Mouse (Mus musculus): ENCODE results near the gene Mark3.
"Not testable (repeated sequence)": the region's sequence is repeated elsewhere in the genome, so short reads cannot be mapped to it uniquely, and the experiment has no call there.

Mark3 gene

DNA sequence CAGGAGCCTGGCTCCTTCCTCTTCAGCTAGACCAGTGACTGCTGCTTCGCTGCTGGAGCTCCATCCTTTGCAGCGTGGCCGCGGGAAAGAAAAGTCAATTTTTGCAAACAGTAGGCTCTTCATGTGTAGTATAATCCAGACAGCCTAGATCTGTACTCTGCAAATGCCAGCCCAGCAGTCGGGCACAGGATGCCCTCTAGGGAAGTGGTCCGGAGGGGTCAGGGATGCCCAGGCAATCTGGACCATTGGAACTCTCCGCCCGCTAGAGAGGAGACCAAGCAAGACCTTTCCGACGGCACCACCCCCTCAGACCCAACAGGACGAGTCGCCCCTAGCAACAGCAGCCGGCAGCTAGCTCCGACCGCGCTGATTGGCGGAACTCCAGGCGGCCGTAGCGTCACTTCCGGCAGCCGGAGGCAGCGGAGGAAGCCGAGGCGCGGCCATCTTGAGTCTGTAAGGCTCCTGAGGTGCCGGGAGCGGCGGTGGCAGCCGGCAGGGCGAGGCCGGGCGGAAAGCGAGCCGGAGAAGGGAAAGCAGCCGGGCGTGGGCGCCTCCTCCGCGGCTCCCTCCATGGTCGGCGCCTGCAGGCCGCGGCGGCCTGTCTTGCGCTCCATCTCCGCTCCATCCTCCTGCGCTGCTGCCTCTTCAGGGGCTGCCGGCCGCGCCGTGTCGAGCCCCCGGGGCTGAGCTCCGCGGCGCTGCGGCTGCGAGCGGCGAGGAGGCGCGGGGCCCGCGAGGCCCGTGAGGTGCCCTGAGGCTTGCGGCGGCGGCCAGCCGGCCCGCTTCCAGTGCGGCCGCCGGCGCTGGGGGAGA lies at the start of gene Mark3:
Gene Mark3 (plus strand): TSS at position 450 of the 813 bp plus-strand sequence.
- in situ Hi-C loops (cut with MboI; ENCODE audit: unreplicated experiment in 2 of 2) = no loop called here

DNA sequence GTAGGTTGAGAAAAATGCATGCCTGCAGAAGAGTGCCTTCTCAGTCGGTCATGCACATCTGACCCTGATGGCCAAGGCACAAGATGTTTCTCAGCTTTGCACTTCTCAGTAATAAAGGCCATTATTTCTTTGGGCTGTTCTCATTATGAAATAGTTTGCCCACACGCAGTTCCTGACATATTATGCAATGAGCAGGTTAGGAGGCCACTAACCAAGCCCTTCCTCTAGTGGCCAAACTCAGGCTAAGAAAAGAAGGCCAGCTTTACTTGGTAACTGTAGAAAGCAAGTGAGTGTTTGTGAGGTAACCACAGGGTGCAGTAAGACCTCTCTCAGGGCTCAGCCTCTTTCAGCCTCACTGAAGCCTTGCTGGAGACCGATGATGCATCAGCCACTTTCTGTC lies 49.4 kb upstream of the Mark3 start:
- in situ Hi-C loops (cut with MboI; ENCODE audit: unreplicated experiment in 2 of 2) = loop anchor here in 1 of 2 experiments (25.0 kb wide), 1 partner anchor 112 kb away; no protein-coding TSS in a partner anchor

GRCm38 (mm10) chr12:111527643-111528281 lies 46.6 kb upstream of the Mark3 start:
- in situ Hi-C loops (cut with MboI; ENCODE audit: unreplicated experiment in 2 of 2) = loop anchor here in 1 of 2 experiments (25.0 kb wide), 1 partner anchor 110 kb away; no protein-coding TSS in a partner anchor

- in situ Hi-C loops (cut with MboI; ENCODE audit: unreplicated experiment in 2 of 2) = loop anchor here in 1 of 2 experiments (25.0 kb wide), 1 partner anchor 108 kb away; no protein-coding TSS in a partner anchor
These were observed 45.1 kb upstream of the Mark3 start for GRCm38 (mm10) chr12:111529192-111529591.

DNA sequence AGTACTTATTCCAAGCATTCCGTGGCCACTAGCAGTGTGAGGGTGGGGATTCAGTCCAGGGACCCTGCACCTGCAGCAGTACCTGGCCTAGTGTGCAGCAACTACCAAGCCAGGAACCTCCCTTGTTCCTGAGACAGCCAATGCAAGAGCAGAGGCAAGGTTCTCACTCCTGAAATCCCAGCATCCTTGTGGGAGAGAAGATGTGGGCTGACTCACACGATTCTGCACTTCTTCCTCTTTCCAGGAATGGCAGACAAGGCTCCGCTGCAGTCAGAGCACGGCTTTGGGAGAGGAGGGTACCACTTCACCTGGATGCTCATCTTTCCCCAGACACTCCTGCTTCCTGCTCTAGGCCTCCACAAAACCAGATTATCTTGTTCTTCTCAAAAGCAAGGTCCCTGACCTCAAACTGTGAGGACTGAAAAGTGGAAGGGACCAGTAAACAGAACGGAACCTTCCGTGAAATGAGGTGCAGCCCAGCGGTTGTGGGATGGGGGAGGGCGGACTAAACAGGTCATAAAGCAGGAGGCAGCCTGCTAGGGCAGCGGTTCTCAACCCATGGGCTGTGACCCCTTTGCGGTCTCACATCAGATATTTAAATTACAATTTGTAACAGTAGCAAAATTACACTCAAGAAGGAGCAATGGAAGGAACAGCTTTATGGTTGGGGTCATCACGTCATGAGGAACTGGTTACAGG lies 41.1 kb upstream of the Mark3 start:
- in situ Hi-C loops (cut with MboI; ENCODE audit: unreplicated experiment in 2 of 2) = loop anchor here in 1 of 2 experiments (25.0 kb wide), 1 partner anchor 104 kb away; no protein-coding TSS in a partner anchor

DNA sequence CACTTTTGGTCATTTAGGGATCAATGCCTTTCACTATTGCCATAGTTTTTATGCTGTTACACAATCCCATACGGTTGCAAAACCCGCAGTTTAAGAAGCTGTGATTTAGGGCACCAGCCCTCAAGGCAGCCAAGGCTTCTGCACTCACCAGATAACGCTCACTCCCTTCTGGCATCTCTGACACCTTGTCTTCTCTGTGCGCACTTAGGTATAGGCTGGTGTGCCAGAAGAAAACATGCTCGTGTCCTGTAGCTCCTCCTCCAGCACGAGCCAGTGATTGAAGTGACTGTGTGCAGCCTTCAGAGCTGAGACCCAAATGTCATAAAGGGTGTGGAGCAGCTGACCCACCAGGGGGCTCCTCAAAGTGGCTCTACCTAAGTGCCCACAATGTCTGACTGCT lies 39.0 kb upstream of the Mark3 start:
- in situ Hi-C loops (cut with MboI; ENCODE audit: unreplicated experiment in 2 of 2) = loop anchor here in 1 of 2 experiments (25.0 kb wide), 1 partner anchor 102 kb away; no protein-coding TSS in a partner anchor

- in situ Hi-C loops (cut with MboI; ENCODE audit: unreplicated experiment in 2 of 2) = loop anchor here in 1 of 2 experiments (25.0 kb wide), 1 partner anchor 102 kb away; no protein-coding TSS in a partner anchor
These were observed 38.6 kb upstream of the Mark3 start for GRCm38 (mm10) chr12:111535762-111536161.

DNA sequence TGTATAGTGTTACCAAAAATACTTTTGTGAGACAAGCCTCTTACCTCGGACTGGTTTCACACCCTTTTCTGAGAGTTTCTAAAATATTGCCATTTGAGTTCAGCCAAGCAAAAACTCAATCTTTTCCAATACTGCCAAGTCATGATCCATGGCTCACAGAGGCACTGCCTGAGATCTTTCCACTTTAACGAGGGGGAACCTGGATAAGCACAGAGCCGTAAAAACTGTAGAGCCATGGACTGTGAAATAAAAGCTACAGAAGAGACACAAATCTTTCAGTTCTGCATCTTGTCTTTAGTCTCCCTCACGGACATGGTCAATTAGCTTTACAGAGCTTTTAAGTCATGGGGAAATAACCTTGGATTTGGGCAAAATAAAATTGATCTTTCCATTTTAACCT lies 37.6 kb upstream of the Mark3 start:
- in situ Hi-C loops (cut with MboI; ENCODE audit: unreplicated experiment in 2 of 2) = loop anchor here in 1 of 2 experiments (25.0 kb wide), 1 partner anchor 101 kb away; no protein-coding TSS in a partner anchor

DNA sequence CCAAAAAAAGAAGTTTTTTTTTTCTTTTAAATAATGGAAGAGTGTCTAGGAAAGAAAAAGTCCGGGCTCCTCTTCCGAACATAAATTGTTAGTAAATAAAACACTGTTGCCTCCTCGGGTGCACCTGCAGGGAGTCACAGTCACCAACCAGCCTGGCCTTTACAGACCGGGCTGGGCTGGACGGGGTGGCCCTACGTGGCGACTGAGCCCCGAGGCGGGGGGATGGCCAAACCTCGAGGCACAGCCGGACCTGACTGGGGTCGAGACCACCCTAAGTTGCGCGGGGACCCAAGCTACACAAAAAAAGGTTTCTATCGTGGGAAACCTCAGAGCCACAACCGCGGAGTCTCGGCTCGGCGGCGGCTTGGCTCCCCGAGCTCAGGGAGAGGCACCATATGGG lies 37.0 kb upstream of the Mark3 start:
- in situ Hi-C loops (cut with MboI; ENCODE audit: unreplicated experiment in 2 of 2) = loop anchor here in 1 of 2 experiments (25.0 kb wide), 1 partner anchor 100 kb away; no protein-coding TSS in a partner anchor

DNA sequence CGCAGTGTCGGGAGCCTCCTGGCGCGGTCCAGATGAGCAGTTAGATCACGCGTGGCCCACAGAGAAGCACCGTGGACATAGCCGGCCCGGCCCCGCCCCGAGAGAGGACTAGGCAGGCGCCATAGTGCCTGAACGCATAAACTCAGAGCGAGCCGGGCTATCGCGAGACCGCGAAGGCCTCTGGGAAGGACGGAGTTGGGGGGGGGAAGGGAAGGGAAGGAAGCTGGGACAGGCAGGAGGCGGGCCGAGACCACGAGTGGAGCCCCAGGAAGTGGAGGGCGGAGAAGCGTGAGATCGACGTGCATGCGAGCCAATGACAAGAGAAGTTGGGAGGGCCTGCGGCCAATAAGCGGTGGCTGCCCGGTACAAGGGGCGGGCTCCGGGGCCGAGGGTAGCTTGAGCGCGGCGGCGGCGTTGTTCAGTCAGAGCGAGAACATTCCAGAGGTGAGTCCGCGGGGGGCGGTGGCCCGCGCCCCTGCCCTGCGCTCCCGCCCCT lies 36.5 kb upstream of the Mark3 start, which contains the start of gene Eif5:
Gene Eif5 (plus strand): TSS at position 221 of the 496 bp plus-strand sequence.
- in situ Hi-C loops (cut with MboI; ENCODE audit: unreplicated experiment in 2 of 2) = loop anchor here in 1 of 2 experiments (25.0 kb wide), 1 partner anchor 99 kb away; no protein-coding TSS in a partner anchor

DNA sequence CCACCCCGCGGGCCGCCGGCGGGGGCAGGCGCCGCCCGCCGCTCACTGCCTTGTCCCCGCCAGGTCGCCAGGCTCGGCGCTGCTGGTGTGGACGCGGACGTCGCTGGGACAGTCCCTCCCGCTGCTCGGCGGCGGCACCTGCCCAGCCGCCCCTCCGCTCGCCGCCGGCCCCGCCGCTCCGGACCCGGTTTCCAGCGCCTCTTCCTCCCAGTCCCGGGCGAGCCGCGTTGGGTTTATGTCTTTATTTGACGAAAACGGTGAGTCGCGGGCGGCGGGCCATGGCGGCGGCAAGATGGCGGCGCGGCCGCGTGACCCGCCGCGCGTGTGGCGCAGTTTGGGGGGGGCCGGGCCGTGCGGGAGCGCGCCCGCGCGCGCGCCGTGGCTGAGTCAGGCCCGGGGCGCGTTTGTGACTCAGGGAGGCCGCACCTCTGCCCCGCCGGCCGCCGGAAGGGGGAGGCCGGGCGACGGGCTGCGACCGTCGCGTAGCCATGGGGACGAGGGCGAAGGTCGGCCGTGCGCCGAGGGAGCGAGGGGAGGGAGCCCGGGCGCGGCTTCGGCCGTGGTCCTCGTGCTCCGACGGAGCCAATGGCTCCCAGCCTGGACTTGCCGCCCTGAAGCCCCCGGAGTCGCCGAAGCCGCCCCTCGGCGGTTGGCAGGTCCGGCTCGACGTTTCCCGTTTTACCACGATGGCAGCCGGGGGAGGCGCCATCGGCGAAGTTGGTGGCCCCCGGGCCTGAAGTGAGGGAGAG lies 35.9 kb upstream of the Mark3 start:
- in situ Hi-C loops (cut with MboI; ENCODE audit: unreplicated experiment in 2 of 2) = loop anchor here in 1 of 2 experiments (25.0 kb wide), 1 partner anchor 99 kb away; no protein-coding TSS in a partner anchor

DNA sequence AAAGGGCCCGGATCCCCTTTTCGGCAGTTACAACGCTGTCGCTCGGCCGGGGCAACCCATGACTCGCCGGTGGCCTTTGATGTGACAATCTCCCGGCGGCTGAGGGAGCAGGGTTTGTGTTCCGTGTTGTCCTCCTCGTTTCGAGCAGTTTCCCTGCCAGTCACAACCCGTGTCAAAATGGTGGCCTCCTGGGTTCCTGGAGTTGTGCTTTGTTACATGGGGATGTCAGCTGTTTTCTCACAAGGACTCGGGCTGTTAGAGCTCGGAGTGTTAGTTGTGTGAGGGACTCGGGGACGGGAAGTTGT lies 35.3 kb upstream of the Mark3 start:
- in situ Hi-C loops (cut with MboI; ENCODE audit: unreplicated experiment in 2 of 2) = loop anchor here in 1 of 2 experiments (25.0 kb wide), 1 partner anchor 98 kb away; no protein-coding TSS in a partner anchor

DNA sequence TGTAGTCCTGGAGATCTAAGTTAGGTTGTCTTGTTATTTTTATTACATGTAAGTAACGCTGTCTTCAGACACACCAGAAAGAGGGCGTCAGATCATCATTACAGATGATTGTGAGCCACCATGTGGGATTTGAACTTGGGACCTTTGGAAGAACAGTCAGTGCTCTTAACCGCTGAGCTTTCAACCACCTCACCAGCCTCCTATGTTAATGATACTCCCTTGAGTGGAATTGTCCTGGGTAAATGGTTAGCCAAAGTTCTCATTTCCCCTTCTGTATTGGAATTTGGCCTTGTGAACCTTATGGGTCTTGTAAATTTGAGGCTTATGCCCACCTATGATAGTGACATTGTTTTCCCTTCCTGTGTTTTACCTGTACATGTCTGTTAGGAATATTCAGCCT lies 27.3 kb upstream of the Mark3 start:
- in situ Hi-C loops (cut with MboI; ENCODE audit: unreplicated experiment in 2 of 2) = loop anchor here (10.0 to 25.0 kb wide), 2 partner anchors 90 to 98 kb away; no protein-coding TSS in a partner anchor

- in situ Hi-C loops (cut with MboI; ENCODE audit: unreplicated experiment in 2 of 2) = loop anchor here (10.0 to 25.0 kb wide), 2 partner anchors 89 to 96 kb away; no protein-coding TSS in a partner anchor
These were observed 25.6 kb upstream of the Mark3 start for GRCm38 (mm10) chr12:111548555-111549289.

- in situ Hi-C loops (cut with MboI; ENCODE audit: unreplicated experiment in 2 of 2) = no loop called here
These were observed 23.6 kb upstream of the Mark3 start for GRCm38 (mm10) chr12:111550679-111551078.

DNA sequence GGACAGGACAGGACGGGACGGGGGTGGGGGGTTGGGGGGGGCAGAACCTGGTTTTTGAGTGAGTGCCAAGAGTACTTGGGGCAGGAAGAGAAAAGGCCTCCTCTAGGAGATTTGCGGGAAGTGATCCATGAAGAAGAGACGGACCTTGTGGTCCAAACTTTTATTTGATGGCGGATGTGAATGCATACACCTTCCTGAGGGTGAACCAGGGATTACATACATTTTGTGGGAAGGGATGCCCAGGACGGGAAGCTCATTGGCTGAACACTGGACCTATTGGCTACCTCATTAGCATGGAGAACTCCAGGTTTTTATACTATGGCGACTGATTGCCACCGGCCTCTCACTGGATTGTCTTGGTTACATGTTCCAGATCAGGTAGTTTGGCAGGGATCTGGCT lies 22.0 kb upstream of the Mark3 start:
- in situ Hi-C loops (cut with MboI; ENCODE audit: unreplicated experiment in 2 of 2) = no loop called here

DNA sequence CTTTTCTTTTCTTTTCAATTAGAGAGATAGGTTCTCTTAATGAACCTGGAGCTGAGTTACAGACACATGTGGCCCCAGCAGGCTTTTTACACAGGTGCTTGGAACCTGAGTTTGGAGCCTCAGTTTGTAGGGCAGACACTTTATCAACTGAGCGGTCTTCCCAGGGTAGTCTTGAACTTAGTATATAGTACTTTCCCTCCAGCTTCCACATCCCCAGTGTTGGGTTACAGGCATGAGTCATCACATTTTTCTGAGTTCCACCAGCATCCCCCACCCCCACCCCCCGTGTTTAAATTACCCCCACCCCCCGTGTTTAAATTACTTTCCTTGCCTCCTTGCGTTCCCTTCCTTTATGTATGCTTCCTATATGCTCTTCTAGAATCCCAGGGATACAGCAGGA lies 19.0 kb upstream of the Mark3 start:
- in situ Hi-C loops (cut with MboI; ENCODE audit: unreplicated experiment in 2 of 2) = no loop called here

DNA sequence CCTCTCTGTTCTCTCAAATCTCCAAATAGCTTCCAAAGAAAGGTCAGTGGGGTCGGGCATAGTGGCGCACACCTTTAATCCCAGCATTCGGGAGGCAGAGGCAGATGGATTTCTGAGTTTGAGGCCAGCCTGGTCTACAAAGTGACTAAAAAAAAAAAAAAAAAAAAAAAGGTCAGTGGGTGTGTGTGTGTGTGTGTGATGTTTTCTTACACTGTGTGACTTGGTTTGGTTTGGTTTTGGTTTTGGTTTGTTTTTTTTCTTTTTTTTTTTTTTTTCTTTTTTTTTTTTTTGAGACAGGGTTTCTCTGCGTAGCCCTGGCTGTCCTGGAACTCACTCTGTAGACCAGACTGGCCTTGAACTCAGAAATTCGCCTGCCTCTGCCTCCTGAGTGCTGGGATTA lies 18.4 kb upstream of the Mark3 start:
- in situ Hi-C loops (cut with MboI; ENCODE audit: unreplicated experiment in 2 of 2) = not testable (repeated sequence)

GRCm38 (mm10) chr12:111557538-111557937 lies 16.8 kb upstream of the Mark3 start:
- in situ Hi-C loops (cut with MboI; ENCODE audit: unreplicated experiment in 2 of 2) = no loop called here
